Mouse (Mus musculus) forebrain, postnatal 0 days (tissue): ENCODE results near the gene Diexf. TPM values are rescaled to one million over a fixed set of nuclear protein-coding genes. Genes with fewer than 3 reads are reported as not detected.

Experiments used
- ATAC-seq: fragments of 200-750 bp; cut with Nextera tagmentation; 2 replicates; pipeline ENCODE4 v1.8.0; 2017; ENCODE audit warnings: mild to moderate bottlenecking, moderate library complexity
- DNase-seq: peaks from one replicate; pipeline ENCODE4 v3.0.0-alpha.2; 2015
- H3K27ac ChIP-seq: fragments of 300-500 bp; sonication (generic); 2 replicates; pipeline ENCODE4 v1.5.1; 2014; ENCODE audit warnings: low read depth, mild to moderate bottlenecking, antibody characterized with exemption, low read length, moderate library complexity, mixed read lengths
- H3K27me3 ChIP-seq: fragments of 300-500 bp; sonication (generic); 2 replicates; pipeline ENCODE4 v1.6.1; 2014; ENCODE audit warnings: mild to moderate bottlenecking, low read length, mixed read lengths; ENCODE audit not compliant: insufficient read depth
- H3K36me3 ChIP-seq: fragments of 300-500 bp; sonication (generic); 2 replicates; pipeline ENCODE4 v1.6.1; 2014; ENCODE audit warnings: mild to moderate bottlenecking, moderate library complexity; ENCODE audit not compliant: insufficient read depth
- H3K4me1 ChIP-seq: fragments of 300-500 bp; sonication (generic); 2 replicates; pipeline ENCODE4 v1.6.1; 2014; ENCODE audit warnings: antibody characterized with exemption; ENCODE audit not compliant: insufficient read depth
- H3K4me2 ChIP-seq: fragments of 300-500 bp; sonication (generic); 2 replicates; pipeline ENCODE4 v1.6.1; 2014; ENCODE audit warnings: low read depth, mild to moderate bottlenecking, moderate library complexity
- H3K4me3 ChIP-seq: fragments of 300-500 bp; sonication (generic); 2 replicates; pipeline ENCODE4 v1.5.1; 2014; ENCODE audit warnings: low read depth, low read length, mixed read lengths
- H3K9ac ChIP-seq: fragments of 300-500 bp; sonication (generic); 2 replicates; pipeline ENCODE4 v1.6.1; 2014; ENCODE audit warnings: mild to moderate bottlenecking
- H3K9me3 ChIP-seq: fragments of 300-500 bp; sonication (generic); 2 replicates; pipeline ENCODE4 v1.6.1; 2016; ENCODE audit warnings: low read length
- CTCF ChIP-seq: sonication (generic); IDR thresholded peaks from 2 replicates; pipeline ENCODE4 v1.5.1; 2016; ENCODE audit warnings: antibody characterized with exemption, control low read depth, low read depth
- WGBS: fragments of 180-500 bp; shearing (Covaris S2); extraction: QIAGEN DNeasy Blood & Tissue Kit; methylation state at CpG from one replicate; pipeline ENCODE4 v1.1.7; 2014; 5-methylcytosine and 5-hydroxymethylcytosine counted together
- polyA plus RNA-seq: library from polyadenylated mRNA; unstranded; fragments of >200 nt; fragmentation: Nextera tagmentation; extraction: Ambion mirVana; gene quantifications from 2 replicates; pipeline ENCODE4 v1.2.1, GENCODE M21; 2015
- total RNA-seq: library from RNA; depleted of rRNA; stranded (reverse); fragments of >200 nt; gene quantifications from 2 replicates; pipeline ENCODE4 v1.2.3, GENCODE M21; 2014; rRNA removed

Diexf gene
- total RNA-seq (11.4 and 18.6 TPM in 2 replicates), polyA plus RNA-seq (4.0 and 6.2 TPM in 2 replicates)

GRCm38 (mm10) chr1:193129786-193130455 is at the start of gene Diexf:
Gene Diexf (minus strand): TSS chr1:193130272.
- Histone ChIP-seq H3K9me3 (no peaks in the 10 kb centered on the region), H3K4me2 (peak within 1 kb of the TSS; percentile 58), H3K27me3 (no peaks in the 10 kb centered on the region), H3K36me3 (peaks cover 14% of the 10 kb centered on the region; the same call in 1 of the 2 replicates), H3K4me3 (peak within 1 kb of the TSS; percentile 71), H3K27ac (peak within 1 kb of the TSS; percentile 86), H3K4me1 (peaks cover 10% of the 10 kb centered on the region), H3K9ac (peak within 1 kb of the TSS; percentile 68)
- peak; percentile 100 for DNase-seq
- TF ChIP-seq CTCF, result peak; percentile 99
- peak; percentile 96 for ATAC-seq
- WGBS, result under 1% methylated on average over 61 of the region's 61 CpGs

GRCm38 (mm10) chr1:193174143-193174733 is 44.2 kb upstream of the Diexf start:
- no peak for TF ChIP-seq CTCF
- H3K27ac ChIP-seq, result no peak overlapping the region
- 91% methylated on average over 13 of the region's 13 CpGs for WGBS
- peak overlapping the region; percentile 76 for H3K4me3 ChIP-seq
- no peak overlapping the region for H3K9ac ChIP-seq
- H3K4me1 ChIP-seq, result peaks cover 18% of the 10 kb centered on the region; the same call in 1 of the 2 replicates
- H3K27me3 ChIP-seq, result no peaks in the 10 kb centered on the region
- peak overlapping the region; percentile 75 for H3K4me2 ChIP-seq
- no peaks in the 10 kb centered on the region for H3K36me3 ChIP-seq
- ATAC-seq (no peak), DNase-seq (no peak)
- no peaks in the 10 kb centered on the region for H3K9me3 ChIP-seq

- TF ChIP-seq CTCF, result no peak
- peak overlapping the region; percentile 87 for H3K27ac ChIP-seq
- no peaks in the 10 kb centered on the region for H3K36me3 ChIP-seq
- WGBS, result 16% methylated on average over 9 of the region's 9 CpGs
- peak overlapping the region; percentile 84 for H3K9ac ChIP-seq
- H3K27me3 ChIP-seq, result no peaks in the 10 kb centered on the region
- H3K9me3 ChIP-seq, result no peaks in the 10 kb centered on the region
- peaks cover 18% of the 10 kb centered on the region; the same call in 1 of the 2 replicates for H3K4me1 ChIP-seq
- DNase-seq (no peak), ATAC-seq (no peak)
- peak overlapping the region; percentile 76 for H3K4me3 ChIP-seq
- peak overlapping the region; percentile 75 for H3K4me2 ChIP-seq
Observed at GRCm38 (mm10) chr1:193173810-193174129, 43.7 kb upstream of the Diexf start.

GRCm38 (mm10) chr1:193172991-193173809 is 43.1 kb upstream of the Diexf start:
- Histone ChIP-seq H3K9me3 (no peaks in the 10 kb centered on the region), H3K4me1 (peaks cover 18% of the 10 kb centered on the region; the same call in 1 of the 2 replicates), H3K27me3 (no peaks in the 10 kb centered on the region), H3K27ac (peak overlapping the region; percentile 87), H3K4me3 (peak overlapping the region; percentile 76), H3K36me3 (no peaks in the 10 kb centered on the region), H3K4me2 (peak overlapping the region; percentile 75), H3K9ac (peak overlapping the region; percentile 84)
- DNase-seq, result peak; percentile 99
- under 1% methylated on average over 48 of the region's 48 CpGs for WGBS
- TF ChIP-seq CTCF, result peak; percentile 52
- peak; percentile 99 for ATAC-seq

- Histone ChIP-seq H3K4me1 (peaks cover 13% of the 10 kb centered on the region; the same call in 1 of the 2 replicates), H3K36me3 (no peaks in the 10 kb centered on the region), H3K4me3 (no peak overlapping the region), H3K9ac (no peak overlapping the region), H3K27me3 (no peaks in the 10 kb centered on the region), H3K9me3 (no peaks in the 10 kb centered on the region), H3K4me2 (no peak overlapping the region), H3K27ac (no peak overlapping the region)
- TF ChIP-seq CTCF, result no peak
- WGBS, result 44% methylated on average over 2 of the region's 2 CpGs
- ATAC-seq (no peak), DNase-seq (peak; percentile 34)
Observed at GRCm38 (mm10) chr1:193169856-193170255, 39.8 kb upstream of the Diexf start.

GRCm38 (mm10) chr1:193169228-193169627 is 39.2 kb upstream of the Diexf start:
- Histone ChIP-seq H3K4me3 (no peak overlapping the region), H3K9ac (no peak overlapping the region), H3K4me1 (0 out of 2 replicates have a peak, but pooled peaks cover 7% of the 10 kb centered on the region), H3K4me2 (no peak overlapping the region), H3K27me3 (no peaks in the 10 kb centered on the region), H3K9me3 (no peaks in the 10 kb centered on the region), H3K27ac (no peak overlapping the region), H3K36me3 (no peaks in the 10 kb centered on the region)
- no peak for TF ChIP-seq CTCF
- no peak for ATAC-seq
- 90% methylated on average over 7 of the region's 7 CpGs for WGBS
- no peak for DNase-seq
